Mouse (Mus musculus) embryonic facial prominence, embryonic 15.5 days (tissue): ENCODE data around the gene Wwc1. TPM values are rescaled to one million over a fixed set of nuclear protein-coding genes. Genes with fewer than 3 reads are reported as not detected.

ENCODE experiments used
- ATAC-seq: fragments of 200-750 bp; cut with Nextera tagmentation; 2 replicates; pipeline ENCODE4 v1.8.0; 2017; ENCODE audit warnings: low read depth, moderate TSS enrichment; ENCODE audit not compliant: insufficient number of reproducible peaks, low FRiP score, low TSS enrichment
- H3K27ac ChIP-seq: fragments of 300-500 bp; sonication (generic); replicated peaks from 2 replicates; pipeline ENCODE4 v1.5.1; 2015; ENCODE audit warnings: mild to moderate bottlenecking, inconsistent platforms
- H3K27me3 ChIP-seq: fragments of 300-500 bp; sonication (generic); 2 replicates; pipeline ENCODE4 v1.6.1; 2015; ENCODE audit warnings: inconsistent platforms
- H3K36me3 ChIP-seq: fragments of 300-500 bp; sonication (generic); 2 replicates; pipeline ENCODE4 v1.6.1; 2015; ENCODE audit warnings: mild to moderate bottlenecking, inconsistent platforms
- H3K4me1 ChIP-seq: fragments of 300-500 bp; sonication (generic); 2 replicates; pipeline ENCODE4 v1.6.1; 2015; ENCODE audit warnings: inconsistent platforms
- H3K4me2 ChIP-seq: fragments of 300-500 bp; sonication (generic); replicated peaks from 2 replicates; pipeline ENCODE4 v1.6.1; 2015; ENCODE audit warnings: mild to moderate bottlenecking, inconsistent platforms
- H3K4me3 ChIP-seq: fragments of 300-500 bp; sonication (generic); replicated peaks from 2 replicates; pipeline ENCODE4 v1.5.1; 2015; ENCODE audit warnings: mild to moderate bottlenecking, inconsistent platforms
- H3K9ac ChIP-seq: fragments of 300-500 bp; sonication (generic); 2 replicates; pipeline ENCODE4 v1.6.1; 2015; ENCODE audit warnings: inconsistent platforms
- H3K9me3 ChIP-seq: fragments of 300-500 bp; sonication (generic); replicated peaks from 2 replicates; pipeline ENCODE4 v1.6.1; 2016; ENCODE audit warnings: inconsistent platforms
- WGBS: fragments of 180-500 bp; shearing (Covaris S2); methylation state at CpG from one replicate; pipeline ENCODE4 v1.1.7; 2015; 5-methylcytosine and 5-hydroxymethylcytosine counted together
- polyA plus RNA-seq: library from polyadenylated mRNA; unstranded; fragments of >200 nt; fragmentation: Nextera tagmentation; extraction: Ambion mirVana; gene quantifications from 2 replicates; pipeline ENCODE4 v1.2.1, GENCODE M21; 2015

Wwc1 gene
- polyA plus RNA-seq, 1 experiment from 2014 or later: 6.9 TPM

DNA sequence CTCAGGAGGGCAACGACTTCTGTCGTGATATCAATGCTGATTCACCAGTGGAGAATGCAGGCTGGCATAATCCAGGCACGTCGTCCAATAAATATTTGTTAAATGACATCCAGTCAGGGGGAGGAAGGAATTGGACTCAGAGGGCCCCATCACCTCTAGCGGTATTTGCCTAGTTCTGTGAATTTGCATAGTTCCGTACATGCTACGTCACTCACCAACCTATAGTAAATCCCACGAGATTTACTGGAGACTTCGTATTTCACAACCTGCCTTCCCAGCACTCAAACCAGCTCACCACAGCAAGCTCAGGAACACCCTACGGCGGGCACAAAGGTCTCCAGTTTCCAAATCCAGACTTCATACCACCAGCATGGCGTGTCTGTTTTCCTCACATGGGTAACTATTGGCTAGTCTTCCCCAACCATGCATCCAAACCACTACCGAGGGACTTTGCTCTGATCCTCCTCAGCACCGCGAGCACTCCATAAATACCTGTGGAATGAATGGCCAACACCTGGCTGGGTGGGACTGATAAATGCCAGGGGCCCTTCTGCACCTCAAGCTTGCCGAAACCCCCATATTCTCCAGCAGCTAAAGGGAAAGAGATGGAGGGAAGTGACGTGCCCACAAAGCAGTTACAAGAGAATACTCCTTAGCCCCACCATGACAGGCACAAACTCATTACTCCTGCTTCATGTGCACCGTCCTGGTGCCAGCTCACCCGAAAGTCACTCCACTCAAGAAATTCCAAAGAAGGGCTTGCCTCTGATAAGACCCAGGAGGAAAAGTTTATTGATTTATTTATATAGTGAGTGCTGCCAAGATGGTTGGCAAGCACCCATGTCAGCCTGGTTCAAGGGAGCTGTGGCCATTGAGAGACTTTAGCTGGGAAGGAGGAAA lies 9.3 kb downstream of the Wwc1 start:
- Histone ChIP-seq H3K9me3 (no peaks in the 10 kb centered on the region), H3K4me3 (no peak overlapping the region), H3K27ac (no peak overlapping the region), H3K36me3 (no peaks in the 10 kb centered on the region), H3K9ac (no peak overlapping the region), H3K27me3 (no peaks in the 10 kb centered on the region), H3K4me2 (no peak overlapping the region), H3K4me1 (peaks cover 2% of the 10 kb centered on the region)
- WGBS: 79% methylated on average over 19 of the region's 19 CpGs
- ATAC-seq: peak; percentile 34; the same call in 1 of the 2 replicates

GRCm38 (mm10) chr11:35968291-35968690 lies 12.0 kb downstream of the Wwc1 start:
- no peak for ATAC-seq

DNA sequence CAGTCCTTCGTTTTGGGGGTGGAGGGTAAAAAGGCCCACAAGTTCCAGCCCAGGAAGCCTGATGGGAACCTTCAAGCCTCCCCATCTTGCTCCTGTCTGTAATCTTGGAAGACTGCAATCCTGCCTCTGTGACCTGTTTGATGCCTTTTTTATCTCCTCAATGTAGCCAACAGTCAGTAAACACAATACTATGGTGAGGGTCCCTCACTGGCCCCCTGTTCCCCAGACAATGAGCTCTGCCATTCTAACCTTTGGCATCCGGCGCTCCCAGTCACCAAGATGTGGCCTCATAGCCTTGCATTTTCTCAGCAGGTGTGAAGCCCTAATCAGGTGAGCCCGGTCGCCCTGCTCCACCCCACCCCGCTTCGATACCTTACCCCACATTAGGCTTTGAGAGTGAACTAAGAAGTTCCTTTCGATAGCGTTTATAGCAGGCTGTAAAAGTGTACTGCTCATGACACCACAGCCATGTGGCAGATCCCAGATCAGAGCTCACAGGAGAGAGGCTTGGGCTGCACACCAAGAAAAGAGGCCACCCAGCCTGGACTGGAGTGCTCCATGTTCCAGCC lies 16.3 kb downstream of the Wwc1 start:
- no peak for ATAC-seq
- no peak overlapping the region for H3K4me3 ChIP-seq
- no peak overlapping the region for H3K4me2 ChIP-seq
- no peak overlapping the region for H3K27ac ChIP-seq
- WGBS: 75% methylated on average over 9 of the region's 9 CpGs
- no peaks in the 10 kb centered on the region; the same call in 1 of the 2 replicates for H3K4me1 ChIP-seq
- H3K27me3 ChIP-seq: no peaks in the 10 kb centered on the region
- no peaks in the 10 kb centered on the region for H3K9me3 ChIP-seq
- H3K36me3 ChIP-seq: no peaks in the 10 kb centered on the region
- no peak overlapping the region for H3K9ac ChIP-seq

More at GRCm38 (mm10) chr11:35968291-35968690, 12.0 kb downstream of the Wwc1 start:
- Histone ChIP-seq H3K36me3 (no peaks in the 10 kb centered on the region), H3K4me3 (no peak overlapping the region), H3K9ac (no peak overlapping the region), H3K27me3 (no peaks in the 10 kb centered on the region), H3K27ac (no peak overlapping the region), H3K4me2 (no peak overlapping the region), H3K9me3 (no peaks in the 10 kb centered on the region), H3K4me1 (no peaks in the 10 kb centered on the region; the same call in 1 of the 2 replicates)
- 87% methylated on average over 10 of the region's 10 CpGs for WGBS

DNA sequence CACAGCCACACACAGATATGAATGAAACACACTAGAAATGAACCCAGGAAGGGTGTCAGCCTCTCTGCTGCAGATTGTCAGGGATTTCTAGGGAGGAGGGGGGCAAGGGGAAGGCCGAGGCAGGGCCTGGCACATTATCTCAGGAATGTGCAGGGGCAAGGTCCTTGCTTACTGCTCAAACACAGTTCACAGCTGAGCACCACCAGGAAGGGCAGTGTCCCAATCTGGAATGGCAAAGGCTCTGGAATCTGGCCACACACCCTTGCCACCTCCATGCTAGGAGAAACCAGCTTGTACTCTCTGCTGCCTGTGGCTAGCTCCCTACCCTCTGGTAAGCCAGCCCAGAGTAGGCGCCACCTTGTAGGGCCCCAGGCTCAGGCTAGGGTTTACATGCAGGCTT lies 16.8 kb downstream of the Wwc1 start:
- H3K36me3 ChIP-seq: no peaks in the 10 kb centered on the region
- no peak overlapping the region for H3K27ac ChIP-seq
- H3K4me2 ChIP-seq: no peak overlapping the region
- H3K4me1 ChIP-seq: no peaks in the 10 kb centered on the region; the same call in 1 of the 2 replicates
- 47% methylated on average over 2 of the region's 2 CpGs for WGBS
- ATAC-seq: no peak
- H3K9me3 ChIP-seq: no peaks in the 10 kb centered on the region
- H3K27me3 ChIP-seq: no peaks in the 10 kb centered on the region
- H3K9ac ChIP-seq: no peak overlapping the region
- no peak overlapping the region for H3K4me3 ChIP-seq

GRCm38 (mm10) chr11:35962431-35962830 lies 17.9 kb downstream of the Wwc1 start:
- Histone ChIP-seq H3K27ac (no peak overlapping the region), H3K4me2 (no peak overlapping the region), H3K36me3 (no peaks in the 10 kb centered on the region), H3K9ac (no peak overlapping the region), H3K27me3 (no peaks in the 10 kb centered on the region), H3K4me1 (no peaks in the 10 kb centered on the region; the same call in 1 of the 2 replicates), H3K4me3 (no peak overlapping the region), H3K9me3 (no peaks in the 10 kb centered on the region)
- 83% methylated on average over 2 of the region's 2 CpGs for WGBS
- no peak for ATAC-seq

- Histone ChIP-seq H3K9me3 (no peaks in the 10 kb centered on the region), H3K27ac (no peak overlapping the region), H3K9ac (no peak overlapping the region), H3K36me3 (no peaks in the 10 kb centered on the region), H3K4me3 (no peak overlapping the region), H3K27me3 (no peaks in the 10 kb centered on the region), H3K4me2 (no peak overlapping the region), H3K4me1 (no peaks in the 10 kb centered on the region; the same call in 1 of the 2 replicates)
- WGBS: 84% methylated on average over 3 of the region's 3 CpGs
- no peak for ATAC-seq
Observed at GRCm38 (mm10) chr11:35959270-35959669, 21.1 kb downstream of the Wwc1 start.

DNA sequence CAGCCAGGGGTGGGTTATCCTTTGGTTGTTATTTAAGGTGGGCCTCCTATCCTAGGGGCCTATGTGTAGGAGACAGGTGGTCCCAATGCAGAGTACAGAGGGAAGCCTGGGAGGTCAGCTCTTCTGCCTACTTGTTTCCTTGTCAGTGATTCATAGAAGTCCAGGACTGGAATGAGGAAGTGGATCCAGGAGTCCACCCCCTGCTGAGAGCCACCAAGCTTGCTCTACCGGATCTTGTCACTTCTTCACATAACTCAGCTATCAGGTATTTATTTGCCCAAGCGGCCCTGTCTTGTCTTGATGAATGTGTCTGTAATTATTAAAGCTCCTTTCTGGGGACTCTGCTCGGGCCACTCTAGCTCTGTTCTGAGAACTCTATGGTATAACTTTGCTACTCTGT lies 24.8 kb downstream of the Wwc1 start:
- H3K4me1 ChIP-seq: no peaks in the 10 kb centered on the region
- no peak overlapping the region for H3K4me2 ChIP-seq
- H3K27ac ChIP-seq: no peak overlapping the region
- no peaks in the 10 kb centered on the region for H3K27me3 ChIP-seq
- no peaks in the 10 kb centered on the region for H3K9me3 ChIP-seq
- H3K36me3 ChIP-seq: no peaks in the 10 kb centered on the region
- no peak overlapping the region for H3K4me3 ChIP-seq
- no peak overlapping the region for H3K9ac ChIP-seq
- no peak for ATAC-seq
- WGBS: 44% methylated on average over 3 of the region's 3 CpGs

DNA sequence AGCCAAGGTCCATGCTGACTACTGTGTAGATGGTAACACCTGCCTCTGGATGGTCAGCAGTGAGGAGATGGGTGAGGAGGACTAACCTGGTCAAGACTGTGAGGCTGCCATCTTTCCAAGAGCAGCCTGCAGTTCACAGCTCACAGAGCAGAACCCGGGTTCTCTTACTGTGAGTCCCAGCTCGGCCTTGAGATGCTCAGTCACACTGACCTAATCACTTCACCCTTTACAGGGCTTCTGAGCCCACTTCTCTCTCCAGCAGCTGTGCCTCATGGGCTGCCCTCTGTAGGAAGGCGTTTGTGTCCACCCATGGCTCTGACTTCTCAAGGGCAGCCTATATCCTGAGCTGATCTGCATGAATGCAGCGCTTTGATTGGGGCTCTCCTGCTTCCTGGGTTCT lies 27.1 kb downstream of the Wwc1 start:
- no peak overlapping the region for H3K4me2 ChIP-seq
- H3K9ac ChIP-seq: no peak overlapping the region
- H3K27me3 ChIP-seq: no peaks in the 10 kb centered on the region
- WGBS: 87% methylated on average over 4 of the region's 4 CpGs
- no peaks in the 10 kb centered on the region for H3K36me3 ChIP-seq
- ATAC-seq: no peak
- H3K4me3 ChIP-seq: no peak overlapping the region
- no peaks in the 10 kb centered on the region for H3K9me3 ChIP-seq
- H3K27ac ChIP-seq: no peak overlapping the region
- peaks cover 13% of the 10 kb centered on the region; the same call in 1 of the 2 replicates for H3K4me1 ChIP-seq

DNA sequence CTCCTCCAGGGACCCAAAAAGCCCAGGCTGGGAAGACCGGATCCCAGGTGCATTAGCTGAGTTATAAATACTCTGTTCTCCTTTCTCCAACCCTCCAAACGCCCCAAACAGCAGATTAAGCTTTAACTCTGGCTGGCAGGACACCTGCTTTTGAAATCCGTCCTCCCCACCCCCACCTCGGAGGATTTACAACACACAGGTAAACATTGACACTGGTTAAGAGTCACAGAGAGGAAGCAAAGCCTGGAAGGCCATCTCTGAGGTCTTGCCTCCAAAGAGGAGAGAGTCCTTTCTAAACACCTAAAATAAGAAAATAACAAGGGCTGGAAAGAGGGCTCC lies 28.6 kb downstream of the Wwc1 start:
- Histone ChIP-seq H3K4me2 (no peak overlapping the region), H3K27me3 (no peaks in the 10 kb centered on the region), H3K4me1 (peaks cover 17% of the 10 kb centered on the region; the same call in 1 of the 2 replicates), H3K36me3 (no peaks in the 10 kb centered on the region), H3K9me3 (no peaks in the 10 kb centered on the region), H3K4me3 (no peak overlapping the region), H3K9ac (no peak overlapping the region), H3K27ac (no peak overlapping the region)
- WGBS: 51% methylated on average over 4 of the region's 4 CpGs
- ATAC-seq: no peak

DNA sequence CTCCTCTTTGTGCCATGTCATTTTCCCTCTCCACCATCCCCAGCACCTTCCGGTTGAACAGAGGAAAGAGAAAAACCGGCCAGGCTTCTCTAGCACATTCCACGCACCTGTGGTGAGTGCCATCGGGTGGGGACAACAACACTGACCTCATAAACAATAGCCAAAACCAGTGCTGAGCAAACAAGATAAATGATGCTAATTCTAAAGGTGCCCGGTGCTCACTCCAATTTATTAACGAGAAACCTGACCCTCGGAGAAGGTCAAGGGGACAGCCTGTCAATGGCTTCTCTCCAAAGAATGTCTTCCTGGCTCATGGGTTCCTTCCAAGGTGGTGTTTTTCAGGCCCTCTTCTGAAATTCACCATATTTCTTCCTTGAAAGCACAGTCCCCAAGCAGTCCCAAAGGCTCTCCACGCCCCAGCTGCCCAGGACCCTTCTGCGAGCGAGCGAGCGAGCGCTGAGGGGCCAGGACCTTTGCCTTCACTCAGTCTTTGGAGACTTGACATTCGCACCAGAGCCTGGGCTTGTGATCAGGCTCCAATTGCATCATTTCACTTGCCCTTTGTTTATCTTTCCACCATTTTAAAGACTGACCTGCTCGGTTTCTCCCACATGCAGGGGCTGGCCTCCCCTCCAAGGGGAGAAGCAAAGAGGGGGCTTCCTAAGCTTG lies 29.1 kb downstream of the Wwc1 start:
- no peak overlapping the region for H3K27ac ChIP-seq
- ATAC-seq: no peak
- H3K9ac ChIP-seq: no peak overlapping the region
- no peak overlapping the region for H3K4me3 ChIP-seq
- H3K27me3 ChIP-seq: no peaks in the 10 kb centered on the region
- H3K36me3 ChIP-seq: no peaks in the 10 kb centered on the region
- 78% methylated on average over 15 of the region's 15 CpGs for WGBS
- H3K4me1 ChIP-seq: peaks cover 17% of the 10 kb centered on the region; the same call in 1 of the 2 replicates
- H3K4me2 ChIP-seq: no peak overlapping the region
- no peaks in the 10 kb centered on the region for H3K9me3 ChIP-seq

DNA sequence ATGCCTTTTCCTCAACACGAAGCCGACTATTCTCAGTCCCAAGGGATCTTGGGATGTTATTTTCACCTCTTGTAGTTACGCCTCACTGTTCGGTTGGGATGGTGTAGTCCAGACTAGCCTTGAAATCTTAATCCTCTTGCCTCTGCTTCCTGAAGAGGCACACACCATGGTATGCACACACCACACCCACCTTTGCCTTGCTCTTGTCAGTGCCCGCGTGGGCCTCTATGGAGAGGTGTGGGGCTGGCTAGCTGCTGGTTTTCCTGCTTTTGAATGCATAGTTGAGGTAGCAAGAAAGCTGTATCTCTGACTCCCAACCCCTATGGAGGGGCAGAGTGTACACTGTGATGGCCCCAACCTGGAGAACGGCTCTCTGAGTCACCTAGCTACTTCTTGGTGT lies 29.9 kb downstream of the Wwc1 start:
- H3K36me3 ChIP-seq: no peaks in the 10 kb centered on the region
- no peak overlapping the region for H3K9ac ChIP-seq
- no peak overlapping the region for H3K27ac ChIP-seq
- peak; percentile 22; the same call in 1 of the 2 replicates for ATAC-seq
- no peak overlapping the region for H3K4me3 ChIP-seq
- WGBS: 61% methylated on average over 7 of the region's 7 CpGs
- H3K4me2 ChIP-seq: no peak overlapping the region
- no peaks in the 10 kb centered on the region for H3K27me3 ChIP-seq
- H3K4me1 ChIP-seq: peaks cover 17% of the 10 kb centered on the region; the same call in 1 of the 2 replicates
- no peaks in the 10 kb centered on the region for H3K9me3 ChIP-seq
